Mouse (Mus musculus) ovary, postnatal 36 days (tissue): ENCODE data around the gene 9530002B09Rik.

ENCODE experiments used
- DNase-seq: peaks from one replicate; pipeline ENCODE4 v3.0.0; 2022; ENCODE audit warnings: low spot score, mixed read lengths

Gene 9530002B09Rik

DNA sequence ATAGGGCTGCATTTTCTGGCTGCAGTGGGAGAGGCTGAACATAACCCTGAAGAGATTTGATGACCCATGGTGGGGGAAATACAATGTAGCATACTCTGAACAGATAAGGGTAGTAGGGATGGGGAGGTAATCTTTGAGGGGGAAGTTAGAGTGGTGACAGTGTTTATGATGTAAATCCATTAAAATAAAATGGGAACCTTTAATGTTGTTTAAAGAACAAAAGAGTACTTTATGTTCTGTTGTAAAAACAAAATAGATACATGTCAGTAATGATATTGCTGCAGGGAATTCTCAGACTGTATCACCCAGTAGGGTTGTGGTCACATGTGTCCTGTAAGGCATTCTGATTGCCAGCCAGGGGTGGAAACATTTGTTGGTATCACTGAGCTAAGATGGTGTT, at the start of gene 9530002B09Rik:
9530002B09Rik (plus strand) TSS at position 301 of the 400 bp plus-strand sequence.
- DNase-seq, result no peak
